Mouse (Mus musculus): Measurements from ENCODE around the gene Zfr.
A peak's percentile ranks its signal among the peaks of the same experiment; 100 is the strongest.
"Not testable (repeated sequence)": the region's sequence is repeated elsewhere in the genome, so short reads cannot be mapped to it uniquely, and the experiment has no call there.

Zfr gene

GRCm38 (mm10) chr15:12106430-12106829, 11.2 kb upstream of the Zfr start:
- no peak for DNase-seq (ENCODE audit: low spot score)

GRCm38 (mm10) chr15:12108200-12108599, 9.4 kb upstream of the Zfr start:
- DNase-seq (ENCODE audit: low spot score) = no peak

- not testable (repeated sequence) for DNase-seq (ENCODE audit: low spot score)
Measured at GRCm38 (mm10) chr15:12108922-12109321, 8.7 kb upstream of the Zfr start.

- DNase-seq (ENCODE audit: low spot score) = no peak
Measured at GRCm38 (mm10) chr15:12111232-12111631, 6.4 kb upstream of the Zfr start.

- no peak for DNase-seq (ENCODE audit: low spot score)
Measured at GRCm38 (mm10) chr15:12113411-12113810, 4.2 kb upstream of the Zfr start.

- no peak for DNase-seq (ENCODE audit: low spot score)
Measured at GRCm38 (mm10) chr15:12114546-12114945, 3.1 kb upstream of the Zfr start.

GRCm38 (mm10) chr15:12115722-12116230, 1.9 kb upstream of the Zfr start:
- no peak for DNase-seq (ENCODE audit: low spot score)

GRCm38 (mm10) chr15:12118093-12118431, 431 bp downstream of the Zfr start:
- DNase-seq (ENCODE audit: low spot score) = no peak

GRCm38 (mm10) chr15:12118432-12119128, 949 bp downstream of the Zfr start:
- peak; percentile 59 for DNase-seq (ENCODE audit: low spot score)

- no peak for DNase-seq (ENCODE audit: low spot score)
Measured at GRCm38 (mm10) chr15:12119129-12119466, 1.5 kb downstream of the Zfr start.

GRCm38 (mm10) chr15:12124913-12125312, 7.3 kb downstream of the Zfr start:
- DNase-seq (ENCODE audit: low spot score) = no peak

- not testable (repeated sequence) for DNase-seq (ENCODE audit: low spot score)
Measured at GRCm38 (mm10) chr15:12130871-12131270, 13.2 kb downstream of the Zfr start.

GRCm38 (mm10) chr15:12134546-12134945, 16.9 kb downstream of the Zfr start:
- no peak for DNase-seq (ENCODE audit: low spot score)

GRCm38 (mm10) chr15:12135368-12135767, 17.7 kb downstream of the Zfr start:
- DNase-seq (ENCODE audit: low spot score) = no peak

GRCm38 (mm10) chr15:12136371-12136770, 18.7 kb downstream of the Zfr start:
- DNase-seq (ENCODE audit: low spot score) = no peak

GRCm38 (mm10) chr15:12140985-12141729, 23.5 kb downstream of the Zfr start:
- no peak for DNase-seq (ENCODE audit: low spot score)

GRCm38 (mm10) chr15:12147423-12147822, 29.8 kb downstream of the Zfr start:
- no peak for DNase-seq (ENCODE audit: low spot score)

GRCm38 (mm10) chr15:12149501-12149900, 31.9 kb downstream of the Zfr start:
- DNase-seq (ENCODE audit: low spot score) = no peak

GRCm38 (mm10) chr15:12153747-12154146, 36.1 kb downstream of the Zfr start:
- DNase-seq (ENCODE audit: low spot score) = no peak

GRCm38 (mm10) chr15:12178126-12178525, 60.5 kb downstream of the Zfr start:
- no peak for DNase-seq (ENCODE audit: low spot score)

- DNase-seq (ENCODE audit: low spot score) = not testable (repeated sequence)
Measured at GRCm38 (mm10) chr15:12181181-12181805, 63.7 kb downstream of the Zfr start.

- DNase-seq (ENCODE audit: low spot score) = peak; percentile 85
Measured at GRCm38 (mm10) chr15:12193880-12194816, 76.5 kb downstream of the Zfr start.

Data from c-Kit-positive CD71-positive TER-119-positive erythroid progenitor cells, embryonic 14.5 days (primary cell).